Mouse (Mus musculus) retina, postnatal 7 days (tissue): ENCODE measurements around the gene Prss16.
A peak's percentile ranks its signal among the peaks of the same experiment; 100 is the strongest.

Experiments
- DNase-seq: peaks from one replicate; pipeline ENCODE4 v3.0.0-alpha.2; 2012; ENCODE audit warnings: low read depth, low spot score

Prss16 gene

GRCm38 (mm10) chr13:21974726-21975473, 34.6 kb downstream of the Prss16 start:
- DNase-seq = peak; percentile 79

GRCm38 (mm10) chr13:21974221-21974725, 35.3 kb downstream of the Prss16 start:
- DNase-seq = peak; percentile 81

GRCm38 (mm10) chr13:21971641-21972040, 37.9 kb downstream of the Prss16 start:
- no peak for DNase-seq

GRCm38 (mm10) chr13:21969816-21970215, 39.7 kb downstream of the Prss16 start:
- no peak for DNase-seq

- no peak for DNase-seq
Measured at GRCm38 (mm10) chr13:21969269-21969668, 40.3 kb downstream of the Prss16 start.
